Mouse (Mus musculus) liver, embryonic 14.5 days (tissue): ENCODE measurements at regions not wholly inside any gene's neighbourhood (a gene's known extent, or its start where the extent isn't known, plus 50 kb on each side); places are given as distances from the start of the nearest gene placed in this dataset.
A peak's percentile ranks its signal among the peaks of the same experiment; 100 is the strongest.

Experiments used
- ATAC-seq: fragments of 200-750 bp; cut with Nextera tagmentation; 2 replicates; pipeline ENCODE4 v1.8.0; 2017; ENCODE audit warnings: moderate number of reproducible peaks, mild to moderate bottlenecking, moderate library complexity; ENCODE audit not compliant: insufficient read depth
- DNase-seq, 3 experiments: peaks; one replicate each; pipeline ENCODE4 v3.0.0-alpha.2; 2012 to 2013; ENCODE audit warnings: low read depth in 3 of 3, low spot score in 3 of 3
- H3K27ac ChIP-seq: fragments of 300-500 bp; sonication (generic); 2 replicates; pipeline ENCODE4 v1.5.1; 2014; ENCODE audit warnings: moderate library complexity, mild to moderate bottlenecking, control low read depth, inconsistent platforms
- H3K27me3 ChIP-seq: fragments of 300-500 bp; sonication (generic); 2 replicates; pipeline ENCODE4 v1.6.1; 2014; ENCODE audit warnings: mild to moderate bottlenecking, low read length, moderate library complexity; ENCODE audit not compliant: control insufficient read depth, insufficient read depth
- H3K36me3 ChIP-seq: fragments of 300-500 bp; sonication (generic); replicated peaks from 2 replicates; pipeline ENCODE4 v1.6.1; 2014; ENCODE audit warnings: low read depth; ENCODE audit not compliant: control insufficient read depth, insufficient read depth
- H3K4me1 ChIP-seq, 2 experiments: fragments of 200-500 bp in 1 of 2; fragments of 300-500 bp in 1 of 2; sonication (generic) in 1 of 2; replicated peaks; 2 replicates each; pipeline ENCODE4 v1.6.1; 2012 to 2014; ENCODE audit warnings: antibody characterized with exemption in 1 of 2, inconsistent platforms in 1 of 2, low read length in 1 of 2; ENCODE audit not compliant: control insufficient read depth in 2 of 2, insufficient read depth in 2 of 2
- H3K4me2 ChIP-seq: fragments of 300-500 bp; sonication (generic); 2 replicates; pipeline ENCODE4 v1.6.1; 2014; ENCODE audit warnings: low read depth, mild to moderate bottlenecking, control low read depth, moderate library complexity
- H3K4me3 ChIP-seq, 2 experiments: fragments of 200-500 bp in 1 of 2; fragments of 300-500 bp in 1 of 2; sonication (generic) in 1 of 2; 2 replicates each; pipeline ENCODE4 v1.5.1; 2012 to 2014; ENCODE audit warnings: low read depth in 2 of 2, low read length in 2 of 2, mild to moderate bottlenecking in 2 of 2, control low read depth in 1 of 2, inconsistent platforms in 1 of 2, moderate library complexity in 1 of 2; ENCODE audit not compliant: insufficient read depth in 1 of 2
- H3K9ac ChIP-seq: fragments of 300-500 bp; sonication (generic); replicated peaks from 2 replicates; pipeline ENCODE4 v1.6.1; 2014; ENCODE audit warnings: mild to moderate bottlenecking, control low read depth, moderate library complexity
- H3K9me3 ChIP-seq: fragments of 300-500 bp; sonication (generic); 2 replicates; pipeline ENCODE4 v1.6.1; 2016; ENCODE audit warnings: low read length, mixed read lengths; ENCODE audit not compliant: control insufficient read depth
- CTCF ChIP-seq: IDR thresholded peaks from 2 replicates; pipeline ENCODE4 v1.5.1; 2016; ENCODE audit warnings: antibody characterized with exemption, low read depth, control low read depth
- EP300 ChIP-seq: IDR thresholded peaks from 2 replicates; pipeline ENCODE4 v1.6.1; 2016; ENCODE audit warnings: antibody characterized with exemption, low read depth
- WGBS: fragments of 180-500 bp; shearing (Covaris S2); extraction: QIAGEN DNeasy Blood & Tissue Kit; methylation state at CpG from one replicate; pipeline ENCODE4 v1.1.7; 2014; ENCODE audit not compliant: insufficient replicate concordance; 5-methylcytosine and 5-hydroxymethylcytosine counted together

- no peaks in the 10 kb centered on the region for H3K27me3 ChIP-seq
- H3K4me2 ChIP-seq, result peak overlapping the region; percentile 43
- peak; percentile 96 for ATAC-seq
- H3K9me3 ChIP-seq, result no peaks in the 10 kb centered on the region
- no peaks in the 10 kb centered on the region for H3K36me3 ChIP-seq
- TF ChIP-seq EP300 (peak; percentile 94), CTCF (no peak)
- H3K27ac ChIP-seq, result peak overlapping the region; percentile 61
- H3K4me1 ChIP-seq, result peaks cover 21 to 33% of the 10 kb centered on the region in 2 experiments
- H3K9ac ChIP-seq, result no peak overlapping the region
- 19% methylated on average over 8 of the region's 8 CpGs for WGBS
- no peak overlapping the region for H3K4me3 ChIP-seq
- DNase-seq, result peak; percentile 60 to 74 (median 72)
Observed at GRCm38 (mm10) chr16:93418246-93418645, 185.6 kb downstream of the Setd4 start.

GRCm38 (mm10) chr16:93417831-93418230, 186.0 kb downstream of the Setd4 start:
- DNase-seq, result no peak
- H3K4me2 ChIP-seq, result peak overlapping the region; percentile 43
- peak overlapping the region; percentile 61 for H3K27ac ChIP-seq
- no peak overlapping the region for H3K9ac ChIP-seq
- no peak for TF ChIP-seq EP300
- H3K4me1 ChIP-seq, result peaks cover 18 to 29% of the 10 kb centered on the region in 2 experiments
- H3K9me3 ChIP-seq, result no peaks in the 10 kb centered on the region
- peak; percentile 64 for ATAC-seq
- no peak overlapping the region for H3K4me3 ChIP-seq
- H3K36me3 ChIP-seq, result no peaks in the 10 kb centered on the region
- no peaks in the 10 kb centered on the region for H3K27me3 ChIP-seq
- WGBS, result 53% methylated on average over 8 of the region's 8 CpGs

- Histone ChIP-seq H3K9ac (no peak overlapping the region), H3K4me2 (no peak overlapping the region), H3K27ac (no peak overlapping the region), H3K36me3 (no peaks in the 10 kb centered on the region), H3K4me3 (no peak overlapping the region), H3K4me1 (no peaks in the 10 kb centered on the region), H3K27me3 (no peaks in the 10 kb centered on the region), H3K9me3 (no peaks in the 10 kb centered on the region)
- ATAC-seq (no peak), DNase-seq (no peak)
- no peak for TF ChIP-seq EP300
- no peak for TF ChIP-seq CTCF
- WGBS, result 58% methylated on average over 16 of the region's 16 CpGs
Observed at GRCm38 (mm10) chr16:93392024-93392675, 211.7 kb downstream of the Setd4 start.

GRCm38 (mm10) chr16:93387578-93388116, 216.2 kb downstream of the Setd4 start:
- DNase-seq (no peak), ATAC-seq (no peak)
- Histone ChIP-seq H3K36me3 (no peaks in the 10 kb centered on the region), H3K9ac (no peak overlapping the region), H3K4me3 (no peak overlapping the region), H3K4me1 (no peaks in the 10 kb centered on the region), H3K27ac (no peak overlapping the region), H3K27me3 (no peaks in the 10 kb centered on the region), H3K9me3 (no peaks in the 10 kb centered on the region), H3K4me2 (no peak overlapping the region)
- TF ChIP-seq CTCF (no peak), EP300 (no peak)
- WGBS, result 61% methylated on average over 11 of the region's 11 CpGs

- ATAC-seq (no peak), DNase-seq (no peak)
- TF ChIP-seq CTCF, result no peak
- TF ChIP-seq EP300, result no peak
- Histone ChIP-seq H3K27me3 (no peaks in the 10 kb centered on the region), H3K4me2 (no peak overlapping the region), H3K4me1 (no peaks in the 10 kb centered on the region), H3K9ac (no peak overlapping the region), H3K36me3 (no peaks in the 10 kb centered on the region), H3K27ac (no peak overlapping the region), H3K4me3 (no peak overlapping the region), H3K9me3 (no peaks in the 10 kb centered on the region)
- whole genome bisulfite sequencing, result 54% methylated on average over 8 of the region's 8 CpGs
Observed at GRCm38 (mm10) chr16:93384039-93384537, 219.8 kb downstream of the Setd4 start.
